Mouse (Mus musculus) cortical plate, adult 2 months (tissue): Measurements from ENCODE around the gene Gm4177.
"Not testable (repeated sequence)": the region's sequence is repeated elsewhere in the genome, so short reads cannot be mapped to it uniquely, and the experiment has no call there.

Experiments
- CTCF ChIP-seq: fragments of 200-500 bp; IDR thresholded peaks from 2 replicates; pipeline ENCODE4 v1.5.1; 2011; ENCODE audit warnings: mild to moderate bottlenecking, control low read depth, low read length; ENCODE audit not compliant: insufficient read depth; ENCODE audit errors: extremely low read depth
- POLR2A ChIP-seq: fragments of 200-500 bp; IDR thresholded peaks from 2 replicates; pipeline ENCODE4 v1.6.1; 2011; ENCODE audit warnings: mild to moderate bottlenecking, low read length, control low read depth; ENCODE audit not compliant: insufficient read depth; ENCODE audit errors: extremely low read depth

- not testable (repeated sequence) for TF ChIP-seq POLR2A, CTCF
These were observed 35.2 kb downstream of the Gm4177 start, which contains the start of gene Gm4175 for GRCm38 (mm10) chr7:21761375-21761774.
